Mouse (Mus musculus) C2C12 (cell line): ENCODE results near the gene Il24. TPM values are rescaled to one million over a fixed set of nuclear protein-coding genes. Genes with fewer than 3 reads are reported as not detected.

Experiments
- H3K27me3 ChIP-seq: one replicate; pipeline ENCODE4 v1.6.1; 2011; ENCODE audit not compliant: control insufficient read depth, insufficient read depth, insufficient read length
- H3K36me3 ChIP-seq: one replicate; pipeline ENCODE4 v1.6.1; 2011; ENCODE audit not compliant: control insufficient read depth, insufficient read depth
- H3K4me3 ChIP-seq: one replicate; pipeline ENCODE4 v1.5.1; 2011; ENCODE audit warnings: mild to moderate bottlenecking, control low read depth; ENCODE audit not compliant: poor library complexity, insufficient read depth, severe bottlenecking
- H3K79me2 ChIP-seq: one replicate; pipeline ENCODE4 v1.6.1; 2011; ENCODE audit not compliant: control insufficient read depth, insufficient read depth
- H3K79me3 ChIP-seq: one replicate; pipeline ENCODE4 v1.6.1; 2011; ENCODE audit warnings: low read depth, control low read depth
- H3ac ChIP-seq: one replicate; pipeline ENCODE3; 2011; ENCODE audit warnings: low read depth; ENCODE audit not compliant: control insufficient read depth, insufficient read length
- CEBPB ChIP-seq: IDR thresholded peaks from one replicate; pipeline ENCODE4 v1.6.1; 2011; ENCODE audit warnings: low read depth, mild to moderate bottlenecking, control low read depth, moderate library complexity
- CTCF ChIP-seq: IDR thresholded peaks from one replicate; pipeline ENCODE4 v1.5.1; 2011; ENCODE audit not compliant: control insufficient read depth, insufficient read depth, insufficient read length
- FOSL1 ChIP-seq: IDR thresholded peaks from one replicate; pipeline ENCODE4 v1.8.0; 2011; ENCODE audit warnings: mild to moderate bottlenecking, low read length; ENCODE audit not compliant: poor library complexity, insufficient read depth, severe bottlenecking
- MAX ChIP-seq: IDR thresholded peaks from one replicate; pipeline ENCODE4 v1.6.1; 2011; ENCODE audit warnings: mild to moderate bottlenecking, control low read depth
- MYOD1 ChIP-seq: IDR thresholded peaks from one replicate; pipeline ENCODE4 v1.6.1; 2011; ENCODE audit warnings: low read depth; ENCODE audit not compliant: control insufficient read depth, insufficient read length
- MYOG ChIP-seq: IDR thresholded peaks from one replicate; pipeline ENCODE4 v1.6.1; 2011; ENCODE audit not compliant: control insufficient read depth, insufficient read length; ENCODE audit errors: extremely low read depth
- USF1 ChIP-seq: IDR thresholded peaks from one replicate; pipeline ENCODE4 v1.6.1; 2011; ENCODE audit warnings: low read depth, mild to moderate bottlenecking, control low read depth, moderate library complexity
- polyA plus RNA-seq: library from polyadenylated mRNA; unstranded; fragments of >200 nt; fragmentation: generic; extraction: Trizol; gene quantifications from one replicate; pipeline ENCODE4 v1.2.1, GENCODE M21; 2012; ENCODE audit warnings: missing spikeins

Il24 gene
- polyA plus RNA-seq, 1 experiment: not detected

- no peak for TF ChIP-seq CEBPB
- no peak for TF ChIP-seq USF1
- no peak for TF ChIP-seq FOSL1
- no peak for TF ChIP-seq MYOD1
- no peak for TF ChIP-seq MYOG
- no peak for TF ChIP-seq MAX
- no peak for TF ChIP-seq CTCF
- no peaks in the 10 kb centered on the region for H3K79me2 ChIP-seq
- H3K79me3 ChIP-seq: no peaks in the 10 kb centered on the region
- no peaks in the 10 kb centered on the region for H3K27me3 ChIP-seq
- H3K36me3 ChIP-seq: no peaks in the 10 kb centered on the region
- H3ac ChIP-seq: no peak overlapping the region
- H3K4me3 ChIP-seq: no peak overlapping the region
Measured at GRCm38 (mm10) chr1:130894468-130894867, 7.2 kb upstream of the Il24 start.

GRCm38 (mm10) chr1:130893329-130894040 lies 6.2 kb upstream of the Il24 start:
- TF ChIP-seq USF1: no peak
- no peak for TF ChIP-seq FOSL1
- no peak for TF ChIP-seq MAX
- TF ChIP-seq CEBPB: no peak
- no peak for TF ChIP-seq CTCF
- no peak for TF ChIP-seq MYOD1
- no peak for TF ChIP-seq MYOG
- H3K79me3 ChIP-seq: no peaks in the 10 kb centered on the region
- no peaks in the 10 kb centered on the region for H3K36me3 ChIP-seq
- H3ac ChIP-seq: no peak overlapping the region
- H3K27me3 ChIP-seq: no peaks in the 10 kb centered on the region
- H3K79me2 ChIP-seq: no peaks in the 10 kb centered on the region
- no peak overlapping the region for H3K4me3 ChIP-seq

- TF ChIP-seq MYOG: no peak
- TF ChIP-seq USF1: no peak
- no peak for TF ChIP-seq FOSL1
- no peak for TF ChIP-seq MYOD1
- no peak for TF ChIP-seq CEBPB
- TF ChIP-seq MAX: no peak
- no peak for TF ChIP-seq CTCF
- Histone ChIP-seq H3K79me2 (no peaks in the 10 kb centered on the region), H3K36me3 (no peaks in the 10 kb centered on the region), H3K4me3 (no peak overlapping the region), H3ac (no peak overlapping the region), H3K79me3 (no peaks in the 10 kb centered on the region), H3K27me3 (no peaks in the 10 kb centered on the region)
Measured at GRCm38 (mm10) chr1:130892446-130892845, 5.2 kb upstream of the Il24 start.

GRCm38 (mm10) chr1:130883146-130883545 lies 4.1 kb downstream of the Il24 start:
- Histone ChIP-seq H3K79me3 (no peaks in the 10 kb centered on the region), H3ac (no peak overlapping the region), H3K36me3 (no peaks in the 10 kb centered on the region), H3K27me3 (no peaks in the 10 kb centered on the region), H3K4me3 (no peak overlapping the region), H3K79me2 (no peaks in the 10 kb centered on the region)
- TF ChIP-seq FOSL1 (no peak), MYOG (no peak), CEBPB (no peak), CTCF (no peak), MYOD1 (no peak), MAX (no peak), USF1 (no peak)

GRCm38 (mm10) chr1:130879927-130880326 lies 7.3 kb downstream of the Il24 start:
- Histone ChIP-seq H3K79me2 (no peaks in the 10 kb centered on the region), H3K79me3 (no peaks in the 10 kb centered on the region), H3K4me3 (no peak overlapping the region), H3K36me3 (no peaks in the 10 kb centered on the region), H3ac (no peak overlapping the region), H3K27me3 (no peaks in the 10 kb centered on the region)
- TF ChIP-seq MAX: peak; percentile 85
- no peak for TF ChIP-seq CEBPB
- TF ChIP-seq FOSL1: no peak
- no peak for TF ChIP-seq USF1
